Mouse (Mus musculus) CH12F3 (cell line): Measurements from ENCODE around the gene Rap1gds1.

Experiments
- in situ Hi-C: fragments of 300-500 bp; cut with MboI; formaldehyde crosslinking; loops from 2 replicates; pipeline ENCODE4 v1.14.3; 2020; ENCODE audit warnings: low sequenced_read_pairs

The Rap1gds1 gene

GRCm38 (mm10) chr3:139074484-139075211 lies at the start of gene Rap1gds1:
Gene Rap1gds1 (minus strand): TSS chr3:139075201.
- in situ Hi-C loops: no loop called here

- in situ Hi-C loops: no loop called here
Measured at GRCm38 (mm10) chr3:139118446-139118845, 43.4 kb upstream of the Rap1gds1 start.

- in situ Hi-C loops: no loop called here
Measured at GRCm38 (mm10) chr3:139116733-139117337, 41.8 kb upstream of the Rap1gds1 start.

GRCm38 (mm10) chr3:139112335-139112973 lies 37.5 kb upstream of the Rap1gds1 start:
- in situ Hi-C loops: no loop called here

- in situ Hi-C loops: no loop called here
Measured at GRCm38 (mm10) chr3:139111877-139112276, 36.9 kb upstream of the Rap1gds1 start.

GRCm38 (mm10) chr3:139108176-139108575 lies 33.2 kb upstream of the Rap1gds1 start:
- in situ Hi-C loops: no loop called here

- in situ Hi-C loops: no loop called here
Measured at GRCm38 (mm10) chr3:139103914-139104313, 28.9 kb upstream of the Rap1gds1 start.

GRCm38 (mm10) chr3:139103346-139103745 lies 28.3 kb upstream of the Rap1gds1 start:
- in situ Hi-C loops: no loop called here

GRCm38 (mm10) chr3:139101941-139102340 lies 26.9 kb upstream of the Rap1gds1 start:
- in situ Hi-C loops: no loop called here

- in situ Hi-C loops: no loop called here
Measured at GRCm38 (mm10) chr3:139099284-139099683, 24.3 kb upstream of the Rap1gds1 start.

- in situ Hi-C loops: no loop called here
Measured at GRCm38 (mm10) chr3:139095894-139096293, 20.9 kb upstream of the Rap1gds1 start.

- in situ Hi-C loops: no loop called here
Measured at GRCm38 (mm10) chr3:139088526-139088925, 13.5 kb upstream of the Rap1gds1 start.

- in situ Hi-C loops: no loop called here
Measured at GRCm38 (mm10) chr3:139083778-139084539, 9.0 kb upstream of the Rap1gds1 start.

- in situ Hi-C loops: no loop called here
Measured at GRCm38 (mm10) chr3:139079831-139080230, 4.8 kb upstream of the Rap1gds1 start.

- in situ Hi-C loops: no loop called here
Measured at GRCm38 (mm10) chr3:139078010-139078409, 3.0 kb upstream of the Rap1gds1 start.

- in situ Hi-C loops: no loop called here
Measured at GRCm38 (mm10) chr3:139076059-139076455, 1.1 kb upstream of the Rap1gds1 start.

- in situ Hi-C loops: no loop called here
Measured at GRCm38 (mm10) chr3:139075333-139076058, 495 bp upstream of the Rap1gds1 start.

GRCm38 (mm10) chr3:139073801-139074483 lies 1.1 kb downstream of the Rap1gds1 start:
- in situ Hi-C loops: no loop called here

GRCm38 (mm10) chr3:139069539-139069938 lies 5.5 kb downstream of the Rap1gds1 start:
- in situ Hi-C loops: no loop called here

GRCm38 (mm10) chr3:139064076-139064475 lies 10.9 kb downstream of the Rap1gds1 start:
- in situ Hi-C loops: no loop called here
